Mouse (Mus musculus) kidney, postnatal 0 days (tissue): ENCODE measurements at regions not wholly inside any gene's neighbourhood (a gene's known extent, or its start where the extent isn't known, plus 50 kb on each side); places are given as distances from the start of the nearest gene placed in this dataset.

Experiments
- ATAC-seq: fragments of 200-750 bp; cut with Nextera tagmentation; replicated peaks from 2 replicates; pipeline ENCODE4 v1.8.0; 2017; ENCODE audit warnings: low read depth, moderate number of reproducible peaks, moderate TSS enrichment, moderate library complexity; ENCODE audit not compliant: low FRiP score
- DNase-seq: peaks from one replicate; pipeline ENCODE4 v3.0.0-alpha.2; 2016; ENCODE audit warnings: low spot score
- H3K27ac ChIP-seq: fragments of 300-500 bp; sonication (generic); 2 replicates; pipeline ENCODE4 v1.5.1; 2014; ENCODE audit warnings: mild to moderate bottlenecking
- H3K27me3 ChIP-seq: fragments of 300-500 bp; sonication (generic); 2 replicates; pipeline ENCODE4 v1.6.1; 2014; ENCODE audit warnings: low read length, mixed read lengths; ENCODE audit not compliant: insufficient read depth
- H3K36me3 ChIP-seq: fragments of 300-500 bp; sonication (generic); 2 replicates; pipeline ENCODE4 v1.6.1; 2014; ENCODE audit warnings: low read length, mixed read lengths; ENCODE audit not compliant: insufficient read depth
- H3K4me1 ChIP-seq: fragments of 300-500 bp; sonication (generic); replicated peaks from 2 replicates; pipeline ENCODE4 v1.6.1; 2014; ENCODE audit warnings: antibody characterized with exemption, low read length, mixed read lengths; ENCODE audit not compliant: insufficient read depth
- H3K4me2 ChIP-seq: fragments of 300-500 bp; sonication (generic); 2 replicates; pipeline ENCODE4 v1.6.1; 2014; ENCODE audit warnings: mild to moderate bottlenecking, low read length, moderate library complexity, mixed read lengths
- H3K4me3 ChIP-seq: fragments of 300-500 bp; sonication (generic); replicated peaks from 2 replicates; pipeline ENCODE4 v1.5.1; 2014; ENCODE audit warnings: low read depth, low read length
- H3K9ac ChIP-seq: fragments of 300-500 bp; sonication (generic); 2 replicates; pipeline ENCODE4 v1.6.1; 2014; ENCODE audit warnings: low read depth, low read length
- H3K9me3 ChIP-seq: fragments of 300-500 bp; sonication (generic); replicated peaks from 2 replicates; pipeline ENCODE4 v1.6.1; 2016; ENCODE audit warnings: low read length, inconsistent platforms, mixed read lengths
- CTCF ChIP-seq: IDR thresholded peaks from 2 replicates; pipeline ENCODE4 v1.5.1; 2016; ENCODE audit warnings: antibody characterized with exemption, low read depth, mild to moderate bottlenecking, moderate library complexity
- WGBS: fragments of 180-500 bp; shearing (Covaris S2); extraction: QIAGEN DNeasy Blood & Tissue Kit; methylation state at CpG from one replicate; pipeline ENCODE4 v1.1.7; 2014; 5-methylcytosine and 5-hydroxymethylcytosine counted together

- no peak for DNase-seq
- Histone ChIP-seq H3K4me2 (no peak overlapping the region), H3K9me3 (no peaks in the 10 kb centered on the region), H3K9ac (no peak overlapping the region), H3K36me3 (no peaks in the 10 kb centered on the region), H3K4me3 (no peak overlapping the region), H3K27me3 (no peaks in the 10 kb centered on the region), H3K27ac (no peak overlapping the region), H3K4me1 (no peaks in the 10 kb centered on the region)
- no peak for TF ChIP-seq CTCF
- WGBS = 89% methylated on average over 4 of the region's 4 CpGs
- ATAC-seq = no peak
Observed at GRCm38 (mm10) chr11:55663108-55663507, 55.1 kb upstream of the Glra1 start.

GRCm38 (mm10) chr11:55662283-55662682 lies 54.3 kb upstream of the Glra1 start:
- Histone ChIP-seq H3K27me3 (no peaks in the 10 kb centered on the region), H3K4me3 (no peak overlapping the region), H3K9ac (no peak overlapping the region), H3K27ac (no peak overlapping the region), H3K36me3 (no peaks in the 10 kb centered on the region), H3K9me3 (no peaks in the 10 kb centered on the region), H3K4me2 (no peak overlapping the region), H3K4me1 (no peaks in the 10 kb centered on the region)
- 69% methylated on average over 3 of the region's 3 CpGs for WGBS
- TF ChIP-seq CTCF = no peak
- DNase-seq (no peak), ATAC-seq (no peak)
